Mouse (Mus musculus) G1E (cell line): ENCODE measurements around the gene Ralbp1. TPM values are rescaled to one million over a fixed set of nuclear protein-coding genes. Genes with fewer than 3 reads are reported as not detected.
A peak's percentile ranks its signal among the peaks of the same experiment; 100 is the strongest.

ENCODE experiments used
- ATAC-seq: 2 replicates; pipeline ENCODE4 v1.8.0; 2016; ENCODE audit warnings: mild to moderate bottlenecking; ENCODE audit not compliant: insufficient number of reproducible peaks, poor library complexity, low FRiP score, severe bottlenecking; ENCODE audit errors: extremely low read depth
- DNase-seq: peaks from one replicate; pipeline ENCODE4 v3.0.0; 2012; ENCODE audit warnings: low spot score
- H3K27me3 ChIP-seq: 2 replicates; pipeline ENCODE4 v1.6.1; 2012; ENCODE audit warnings: mild to moderate bottlenecking, low read length, inconsistent platforms; ENCODE audit not compliant: insufficient read depth
- H3K36me3 ChIP-seq: replicated peaks from 2 replicates; pipeline ENCODE3; 2012; ENCODE audit warnings: mild to moderate bottlenecking, inconsistent platforms
- H3K4me1 ChIP-seq: 2 replicates; pipeline ENCODE4 v1.6.1; 2012; ENCODE audit warnings: low read depth, low read length, inconsistent platforms, mixed read lengths; ENCODE audit not compliant: insufficient read depth
- H3K4me3 ChIP-seq: 2 replicates; pipeline ENCODE4 v1.5.1; 2012; ENCODE audit warnings: low read depth, mild to moderate bottlenecking, inconsistent platforms, low read length, moderate library complexity, mixed read lengths
- H3K9me3 ChIP-seq: replicated peaks from 2 replicates; pipeline ENCODE4 v1.6.1; 2012; ENCODE audit warnings: inconsistent platforms
- CTCF ChIP-seq: IDR thresholded peaks from 2 replicates; pipeline ENCODE4 v1.5.1; 2012; ENCODE audit warnings: low read depth, low read length, inconsistent platforms, mixed read lengths
- GATA1 ChIP-seq: IDR thresholded peaks from 2 replicates; pipeline ENCODE4 v1.6.1; 2012; ENCODE audit warnings: borderline replicate concordance, low read length, inconsistent platforms, mixed read lengths
- GATA2 ChIP-seq: IDR thresholded peaks from 2 replicates; pipeline ENCODE4 v1.6.1; 2012; ENCODE audit warnings: low read depth, low read length, inconsistent platforms, borderline replicate concordance
- POLR2AphosphoS5 ChIP-seq: IDR thresholded peaks from 2 replicates; pipeline ENCODE4 v1.6.1; 2012; ENCODE audit warnings: low read depth, low read length, inconsistent platforms; ENCODE audit not compliant: insufficient replicate concordance
- TAL1 ChIP-seq: conservative IDR thresholded peaks from 2 replicates; pipeline ENCODE4 v1.6.1; 2012; ENCODE audit warnings: low read depth, low read length, inconsistent platforms, mixed read lengths
- polyA plus RNA-seq: library from polyadenylated mRNA; stranded (reverse); fragments of >175 nt; gene quantifications from 2 replicates; pipeline ENCODE4 v1.2.3, GENCODE M21; 2012
- total RNA-seq, 2 experiments: library from RNA; stranded (forward) in 1 of 2; stranded (reverse) in 1 of 2; fragments of 200-1000 nt in 1 of 2; fragments of >200 nt in 1 of 2; fragmentation: Nextera tagmentation in 1 of 2; gene quantifications; 2 replicates each; pipeline ENCODE4 v1.2.3; 2014 to 2017

The Ralbp1 gene
- total and polyA plus RNA-seq, 3 experiments: 32.5 to 69.1 (median 54.8) TPM

- H3K4me3 ChIP-seq: no peak overlapping the region
- H3K4me1 ChIP-seq: peaks cover 6% of the 10 kb centered on the region
- DNase-seq: no peak
- no peaks in the 10 kb centered on the region for H3K27me3 ChIP-seq
- H3K9me3 ChIP-seq: peaks cover 5% of the 10 kb centered on the region
- no peaks in the 10 kb centered on the region for H3K36me3 ChIP-seq
- ATAC-seq: no peak
- TF ChIP-seq CTCF: no peak
- TF ChIP-seq GATA1: no peak
- no peak for TF ChIP-seq GATA2
- TF ChIP-seq TAL1: no peak
Observed at GRCm38 (mm10) chr17:65903011-65903410, 17.4 kb upstream of the Ralbp1 start.

- peaks cover 5% of the 10 kb centered on the region for H3K9me3 ChIP-seq
- no peaks in the 10 kb centered on the region for H3K36me3 ChIP-seq
- TF ChIP-seq GATA2 (no peak), POLR2AphosphoS5 (no peak), GATA1 (no peak), CTCF (no peak), TAL1 (no peak)
- H3K4me1 ChIP-seq: peaks cover 5% of the 10 kb centered on the region
- no peak for ATAC-seq
- H3K4me3 ChIP-seq: no peak overlapping the region
- no peak for DNase-seq
- H3K27me3 ChIP-seq: no peaks in the 10 kb centered on the region
Observed at GRCm38 (mm10) chr17:65902281-65902680, 16.7 kb upstream of the Ralbp1 start.

- TF ChIP-seq GATA2 (no peak), CTCF (no peak), POLR2AphosphoS5 (no peak), GATA1 (no peak), TAL1 (no peak)
- Histone ChIP-seq H3K36me3 (no peaks in the 10 kb centered on the region), H3K4me1 (no peaks in the 10 kb centered on the region), H3K4me3 (no peak overlapping the region), H3K9me3 (no peaks in the 10 kb centered on the region; the same call in 1 of the 2 replicates), H3K27me3 (no peaks in the 10 kb centered on the region)
- ATAC-seq: no peak
- no peak for DNase-seq
Observed at GRCm38 (mm10) chr17:65896016-65896415, 10.4 kb upstream of the Ralbp1 start.

- Histone ChIP-seq H3K4me1 (peaks cover 20% of the 10 kb centered on the region), H3K4me3 (no peak overlapping the region), H3K27me3 (no peaks in the 10 kb centered on the region), H3K9me3 (no peaks in the 10 kb centered on the region), H3K36me3 (peaks cover 3% of the 10 kb centered on the region)
- DNase-seq (no peak), ATAC-seq (no peak)
- no peak for TF ChIP-seq POLR2AphosphoS5
- no peak for TF ChIP-seq GATA1
- TF ChIP-seq TAL1: no peak
- TF ChIP-seq CTCF: no peak
Observed at GRCm38 (mm10) chr17:65889476-65889875, 3.9 kb upstream of the Ralbp1 start.

- H3K36me3 ChIP-seq: peaks cover 7% of the 10 kb centered on the region
- H3K4me3 ChIP-seq: peak overlapping the region; percentile 96
- H3K27me3 ChIP-seq: no peaks in the 10 kb centered on the region
- H3K4me1 ChIP-seq: peaks cover 39% of the 10 kb centered on the region
- DNase-seq: no peak
- no peaks in the 10 kb centered on the region for H3K9me3 ChIP-seq
- no peak for TF ChIP-seq TAL1
- no peak for TF ChIP-seq GATA2
- no peak for TF ChIP-seq GATA1
- TF ChIP-seq CTCF: no peak
- no peak for TF ChIP-seq POLR2AphosphoS5
- no peak for ATAC-seq
Observed at GRCm38 (mm10) chr17:65886571-65886970, 973 bp upstream of the Ralbp1 start.

- ATAC-seq: no peak
- no peak for DNase-seq
- H3K4me1 ChIP-seq: peaks cover 45% of the 10 kb centered on the region
- no peak for TF ChIP-seq GATA2
- no peak for TF ChIP-seq GATA1
- no peak for TF ChIP-seq TAL1
- TF ChIP-seq CTCF: no peak
- TF ChIP-seq POLR2AphosphoS5: no peak
- peaks cover 12% of the 10 kb centered on the region for H3K36me3 ChIP-seq
- no peaks in the 10 kb centered on the region for H3K27me3 ChIP-seq
- peak overlapping the region; percentile 96 for H3K4me3 ChIP-seq
- H3K9me3 ChIP-seq: no peaks in the 10 kb centered on the region
Observed at GRCm38 (mm10) chr17:65885398-65885696, 251 bp downstream of the Ralbp1 start.
